Mouse (Mus musculus): ENCODE results near the gene Gjb4.

- no peak for TF ChIP-seq POLR2A (IDR thresholded peaks at IDR 0.05; ENCODE audit: low read depth, low read length)
- TF ChIP-seq CTCF (IDR thresholded peaks at IDR 0.05; ENCODE audit: borderline replicate concordance, insufficient read depth, low read length) = no peak
These were observed 38.1 kb downstream of the Gjb4 start for GRCm38 (mm10) chr4:127315753-127316152.

Data from embryonic fibroblast, embryonic 13.5 days (primary cell).